In genomic region chr16:49858161-49858906, GRCm38 (mm10) we compare ENCODE assay signal across 8 mouse cellular contexts. TPM values are rescaled to one million over a fixed set of nuclear protein-coding genes. Genes with fewer than 3 reads are reported as not detected.
DNase-seq lines count a peak whose midpoint lies in the region; ATAC-seq lines count a peak whose summit lies in the region.

No protein-coding gene starts in this region.

- peak overlapping the region; percentile 18 for H3K4me3 ChIP-seq in heart, embryonic 13.5 days

- peak overlapping the region; percentile 81 for H3K4me2 ChIP-seq in heart, embryonic 13.5 days

- H3K4me1 ChIP-seq in heart, embryonic 13.5 days, result peaks cover 37% of the 10 kb centered on the region

- H3K27ac ChIP-seq in heart, embryonic 13.5 days (replicated peaks), result peak overlapping the region; percentile 30; the same call in 1 of the 2 replicates

- no peaks in the 10 kb centered on the region for H3K9me3 ChIP-seq in heart, embryonic 13.5 days

- no peak for ATAC-seq in heart, embryonic 13.5 days (ENCODE audit: extremely low read depth, insufficient number of reproducible peaks, low FRiP score, low TSS enrichment)

- H3K9ac ChIP-seq in heart, embryonic 13.5 days, result peak overlapping the region; percentile 48; the same call in 1 of the 2 replicates

- 70% methylated on average over 9 of the region's 9 CpGs for WGBS in heart, embryonic 13.5 days

- H3K27me3 ChIP-seq in heart, embryonic 13.5 days (replicated peaks), result no peaks in the 10 kb centered on the region

- peak; percentile 23 for DNase-seq in heart, adult 8-10 months (ENCODE audit: low spot score)
- no peak for DNase-seq in heart, postnatal 14 days
- DNase-seq in CD4-positive helper T cell, adult 2 months (ENCODE audit: low read depth, low spot score), result peak; percentile 32
- peak; percentile 30 for DNase-seq in lung, postnatal 25 days (ENCODE audit: low spot score)
- DNase-seq in urinary bladder, adult 2 months (ENCODE audit: low spot score), result no peak
- DNase-seq in testis, postnatal 14 days (ENCODE audit: low spot score), result no peak
- DNase-seq in left cerebral cortex, adult 9 months (ENCODE audit: low spot score in 2 of 2), result no peak

- intact Hi-C loops in heart, postnatal 14 days (cut with DNase I), result loop anchor here (5.0 kb wide), 5 partner anchors 49 to 336 kb away; partner anchors contain the start of gene Ift57

- H3K36me3 ChIP-seq in heart, embryonic 13.5 days, result peaks cover 6% of the 10 kb centered on the region; the same call in 1 of the 2 replicates

RNA-seq across cellular contexts. Expression of gene Cd47, which starts 58.0 kb away (rescaled TPM):
- 10 to 100 TPM; 82.2 to 91.4 (median 87.5) TPM for total RNA-seq in heart, adult 8-10 months (2022)
- 10 to 100 TPM; 67.1 to 71.3 TPM for total RNA-seq in heart, postnatal 14 days (2021)
- 46.2 and 56.1 TPM in 2 replicates for polyA plus RNA-seq in heart, embryonic 13.5 days (2015; fragmentation: Nextera tagmentation; extraction: Ambion mirVana)
- polyA plus RNA-seq in urinary bladder, adult 2 months (2012; rRNA removed), result 84.4 and 84.8 TPM in 2 replicates

Comparison
In these comparisons a context has a peak if more than half of its experiments do, and no peak if none do; other contexts are left out.
1. DNase-seq: peak in heart, adult 8-10 months (single experiment), CD4-positive helper T cell, adult 2 months (single experiment) and lung, postnatal 25 days (single experiment); none in heart, postnatal 14 days (0 of 2), urinary bladder, adult 2 months (single experiment), testis, postnatal 14 days (single experiment) and left cerebral cortex, adult 9 months (0 of 2).